Mouse (Mus musculus) midbrain, embryonic 16.5 days (tissue): ENCODE measurements around the gene Smarca5. TPM values are rescaled to one million over a fixed set of nuclear protein-coding genes. Genes with fewer than 3 reads are reported as not detected.
A peak's percentile ranks its signal among the peaks of the same experiment; 100 is the strongest.

Source experiments
- ATAC-seq: fragments of 200-750 bp; cut with Nextera tagmentation; 2 replicates; pipeline ENCODE4 v1.8.0; 2017; ENCODE audit warnings: moderate TSS enrichment
- H3K27ac ChIP-seq: fragments of 300-500 bp; sonication (generic); 2 replicates; pipeline ENCODE4 v1.5.1; 2014; ENCODE audit warnings: mild to moderate bottlenecking, low read length, mixed read lengths
- H3K27me3 ChIP-seq: fragments of 300-500 bp; sonication (generic); 2 replicates; pipeline ENCODE4 v1.6.1; 2014; ENCODE audit warnings: low read depth, low read length, mixed read lengths; ENCODE audit not compliant: control insufficient read depth, insufficient read depth
- H3K36me3 ChIP-seq: fragments of 300-500 bp; sonication (generic); 2 replicates; pipeline ENCODE4 v1.6.1; 2014; ENCODE audit warnings: mild to moderate bottlenecking, low read length, moderate library complexity, mixed read lengths; ENCODE audit not compliant: control insufficient read depth, insufficient read depth
- H3K4me1 ChIP-seq: fragments of 300-500 bp; sonication (generic); 2 replicates; pipeline ENCODE4 v1.6.1; 2014; ENCODE audit warnings: mild to moderate bottlenecking, low read length, mixed read lengths; ENCODE audit not compliant: control insufficient read depth, insufficient read depth
- H3K4me2 ChIP-seq: fragments of 300-500 bp; sonication (generic); 2 replicates; pipeline ENCODE4 v1.6.1; 2014; ENCODE audit warnings: mild to moderate bottlenecking, low read length, mixed read lengths
- H3K4me3 ChIP-seq: fragments of 300-500 bp; sonication (generic); 2 replicates; pipeline ENCODE4 v1.5.1; 2014; ENCODE audit warnings: low read depth, mild to moderate bottlenecking, low read length, moderate library complexity, mixed read lengths
- H3K9ac ChIP-seq: fragments of 300-500 bp; sonication (generic); 2 replicates; pipeline ENCODE4 v1.6.1; 2014; ENCODE audit warnings: low read depth, low read length, mixed read lengths
- H3K9me3 ChIP-seq: fragments of 300-500 bp; sonication (generic); replicated peaks from 2 replicates; pipeline ENCODE4 v1.6.1; 2014; ENCODE audit warnings: mild to moderate bottlenecking, low read length, mixed read lengths; ENCODE audit not compliant: control insufficient read depth, poor library complexity, severe bottlenecking
- WGBS: fragments of 180-500 bp; shearing (Covaris S2); extraction: QIAGEN DNeasy Blood & Tissue Kit; methylation state at CpG from one replicate; pipeline ENCODE4 v1.1.7; 2014; 5-methylcytosine and 5-hydroxymethylcytosine counted together
- polyA plus RNA-seq: library from polyadenylated mRNA; unstranded; fragments of >200 nt; fragmentation: Nextera tagmentation; extraction: Ambion mirVana; gene quantifications from 2 replicates; pipeline ENCODE4 v1.2.1, GENCODE M21; 2015

The Smarca5 gene
- polyA plus RNA-seq, 1 experiment from 2014 or later, result 32.8 TPM

GRCm38 (mm10) chr8:80710670-80711400 lies 28.5 kb downstream of the Smarca5 start:
- 79% methylated on average over 4 of the region's 4 CpGs for WGBS
- no peak for ATAC-seq

DNA sequence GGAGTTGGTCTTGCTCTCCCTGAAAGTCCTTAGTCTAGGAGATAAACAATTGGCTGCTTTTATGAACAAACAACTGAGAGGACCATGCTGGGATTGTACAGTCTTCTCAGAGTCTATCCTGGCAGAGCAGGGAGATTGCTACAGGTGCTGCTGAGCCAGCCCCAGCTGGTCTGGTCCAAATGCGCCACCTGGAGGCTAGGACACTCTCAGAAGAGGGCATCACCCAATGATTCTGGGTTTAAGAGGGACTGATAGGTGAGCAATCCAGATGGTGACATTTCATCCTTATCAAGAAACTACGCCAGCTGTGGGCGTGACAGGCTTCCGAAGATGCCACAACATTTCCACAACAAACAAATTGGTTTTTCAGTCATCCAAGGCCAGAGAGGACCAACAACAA lies 51.2 kb downstream of the Smarca5 start:
- no peak overlapping the region for H3K27ac ChIP-seq

More at GRCm38 (mm10) chr8:80710670-80711400, 28.5 kb downstream of the Smarca5 start:
- Histone ChIP-seq H3K4me2 (no peak overlapping the region), H3K4me3 (no peak overlapping the region), H3K4me1 (no peaks in the 10 kb centered on the region), H3K9ac (no peak overlapping the region), H3K9me3 (no peaks in the 10 kb centered on the region), H3K27me3 (no peaks in the 10 kb centered on the region), H3K27ac (no peak overlapping the region), H3K36me3 (peaks cover 33% of the 10 kb centered on the region)

GRCm38 (mm10) chr8:80683756-80684335 lies 55.5 kb downstream of the Smarca5 start:
- H3K9me3 ChIP-seq, result no peaks in the 10 kb centered on the region
- H3K27me3 ChIP-seq, result no peaks in the 10 kb centered on the region
- no peaks in the 10 kb centered on the region for H3K36me3 ChIP-seq
- no peak overlapping the region for H3K4me3 ChIP-seq
- no peak overlapping the region for H3K4me2 ChIP-seq
- H3K9ac ChIP-seq, result no peak overlapping the region
- no peak overlapping the region for H3K27ac ChIP-seq
- 81% methylated on average over 5 of the region's 5 CpGs for WGBS
- no peaks in the 10 kb centered on the region for H3K4me1 ChIP-seq
- no peak for ATAC-seq

More for the DNA sequence above, 51.2 kb downstream of the Smarca5 start:
- Histone ChIP-seq H3K36me3 (no peaks in the 10 kb centered on the region), H3K4me1 (no peaks in the 10 kb centered on the region), H3K27me3 (no peaks in the 10 kb centered on the region), H3K9me3 (no peaks in the 10 kb centered on the region), H3K4me2 (no peak overlapping the region), H3K4me3 (no peak overlapping the region), H3K9ac (no peak overlapping the region)
- WGBS, result 50% methylated on average over 4 of the region's 4 CpGs
- peak; percentile 89; the same call in 1 of the 2 replicates for ATAC-seq

GRCm38 (mm10) chr8:80682594-80682993 lies 56.7 kb downstream of the Smarca5 start:
- H3K27me3 ChIP-seq, result no peaks in the 10 kb centered on the region
- H3K4me2 ChIP-seq, result no peak overlapping the region
- no peaks in the 10 kb centered on the region for H3K4me1 ChIP-seq
- H3K27ac ChIP-seq, result no peak overlapping the region
- no peaks in the 10 kb centered on the region for H3K9me3 ChIP-seq
- no peaks in the 10 kb centered on the region for H3K36me3 ChIP-seq
- whole genome bisulfite sequencing, result 66% methylated on average over 5 of the region's 5 CpGs
- no peak for ATAC-seq
- no peak overlapping the region for H3K4me3 ChIP-seq
- no peak overlapping the region for H3K9ac ChIP-seq

DNA sequence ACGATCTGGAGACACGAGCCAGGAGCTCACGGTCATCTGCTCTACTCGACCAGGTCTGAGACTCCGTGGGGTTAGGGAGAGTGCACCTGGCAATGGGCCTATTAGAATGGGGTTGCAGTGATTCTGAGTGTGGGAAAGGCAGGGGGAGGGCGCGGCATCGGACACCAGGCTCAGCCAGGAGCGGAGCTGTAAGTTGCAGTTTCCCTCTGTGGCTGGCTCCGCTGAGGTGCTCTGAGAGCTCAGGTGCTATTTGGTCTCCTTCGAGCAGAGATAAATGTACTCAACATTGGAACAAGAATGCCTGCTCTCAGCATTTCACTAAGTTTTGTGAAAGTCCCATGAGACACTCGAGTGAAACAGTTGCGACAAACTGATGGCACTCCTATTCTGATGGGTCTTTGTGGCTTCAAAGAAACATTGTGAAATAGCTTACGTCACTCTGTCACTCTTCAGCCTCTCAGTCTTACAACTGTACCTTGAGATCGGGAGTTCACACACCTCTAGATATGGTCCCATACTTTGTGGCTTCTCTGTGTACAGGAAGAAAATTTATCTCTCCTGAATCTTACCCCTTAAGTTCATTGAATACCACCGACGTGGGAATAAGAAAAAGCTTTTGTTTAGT lies 69.9 kb downstream of the Smarca5 start:
- H3K4me3 ChIP-seq, result no peak overlapping the region
- no peak overlapping the region for H3K4me2 ChIP-seq
- H3K4me1 ChIP-seq, result no peaks in the 10 kb centered on the region
- no peak overlapping the region for H3K27ac ChIP-seq
- H3K9ac ChIP-seq, result no peak overlapping the region
- no peaks in the 10 kb centered on the region for H3K27me3 ChIP-seq
- H3K9me3 ChIP-seq, result no peaks in the 10 kb centered on the region
- 83% methylated on average over 17 of the region's 17 CpGs for WGBS
- no peak for ATAC-seq
- H3K36me3 ChIP-seq, result no peaks in the 10 kb centered on the region

DNA sequence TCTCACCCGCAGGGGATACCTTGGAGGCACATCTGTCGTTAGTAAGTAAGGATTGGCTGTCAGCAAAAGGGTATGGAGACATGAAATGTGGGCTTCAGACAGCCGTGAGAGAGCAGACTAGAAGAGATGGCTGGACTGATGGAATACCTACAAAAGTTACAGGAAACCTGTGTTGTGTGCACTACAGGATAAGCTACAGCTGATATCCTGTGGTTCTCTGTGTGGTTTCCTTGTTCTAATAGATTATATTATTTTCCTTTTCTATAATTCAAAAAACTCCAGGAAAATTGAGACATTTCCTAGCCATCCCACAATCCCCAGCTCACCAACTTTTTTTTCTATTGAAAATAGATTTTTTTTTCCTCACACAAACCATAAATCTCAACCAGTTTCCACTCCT lies 75.8 kb downstream of the Smarca5 start:
- H3K9ac ChIP-seq, result no peak overlapping the region
- 78% methylated on average over 3 of the region's 3 CpGs for WGBS
- no peaks in the 10 kb centered on the region for H3K36me3 ChIP-seq
- H3K4me3 ChIP-seq, result no peak overlapping the region
- no peak overlapping the region for H3K4me2 ChIP-seq
- ATAC-seq, result no peak
- no peaks in the 10 kb centered on the region for H3K27me3 ChIP-seq
- H3K27ac ChIP-seq, result no peak overlapping the region
- no peaks in the 10 kb centered on the region for H3K4me1 ChIP-seq
- no peaks in the 10 kb centered on the region for H3K9me3 ChIP-seq

- no peak overlapping the region for H3K4me3 ChIP-seq
- H3K36me3 ChIP-seq, result no peaks in the 10 kb centered on the region
- no peaks in the 10 kb centered on the region for H3K9me3 ChIP-seq
- no peaks in the 10 kb centered on the region for H3K27me3 ChIP-seq
- WGBS, result 86% methylated on average over 4 of the region's 4 CpGs
- no peak overlapping the region for H3K4me2 ChIP-seq
- ATAC-seq, result no peak
- no peak overlapping the region for H3K9ac ChIP-seq
- H3K4me1 ChIP-seq, result no peaks in the 10 kb centered on the region
- no peak overlapping the region for H3K27ac ChIP-seq
These were observed 78.2 kb downstream of the Smarca5 start for GRCm38 (mm10) chr8:80661055-80661454.

DNA sequence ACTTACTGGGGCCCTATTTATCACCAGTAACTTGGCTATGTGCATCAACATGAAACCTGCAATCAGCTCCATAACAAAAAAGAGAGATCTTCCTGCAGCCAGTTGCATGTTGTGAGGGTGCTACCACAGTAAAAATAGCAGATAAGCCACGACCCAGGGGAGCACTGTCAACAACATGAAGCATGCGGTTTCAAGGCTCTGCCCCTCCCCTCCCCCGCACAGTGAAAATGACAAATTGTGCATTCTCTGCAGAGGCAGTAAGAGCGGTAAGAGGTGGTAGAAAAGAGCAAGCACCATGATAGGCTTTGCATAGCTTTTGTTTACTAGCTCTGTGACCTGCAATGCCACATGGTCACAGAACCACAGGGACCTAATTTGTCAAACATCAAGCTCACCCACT lies 81.7 kb downstream of the Smarca5 start:
- no peaks in the 10 kb centered on the region for H3K36me3 ChIP-seq
- no peak for ATAC-seq
- no peaks in the 10 kb centered on the region for H3K4me1 ChIP-seq
- H3K27me3 ChIP-seq, result no peaks in the 10 kb centered on the region
- 53% methylated on average over 4 of the region's 4 CpGs for WGBS
- H3K27ac ChIP-seq, result no peak overlapping the region
- H3K9me3 ChIP-seq, result no peaks in the 10 kb centered on the region
- H3K9ac ChIP-seq, result no peak overlapping the region
- no peak overlapping the region for H3K4me3 ChIP-seq
- H3K4me2 ChIP-seq, result no peak overlapping the region
